Mouse (Mus musculus) layer of hippocampus, adult 18-20 months (tissue): Measurements from ENCODE around the gene Atf7. TPM values are rescaled to one million over a fixed set of nuclear protein-coding genes. Genes with fewer than 3 reads are reported as not detected.

Experiments
- DNase-seq, 2 experiments: peaks; one replicate each; pipeline ENCODE4 v3.0.0; 2022; ENCODE audit warnings: low spot score in 2 of 2
- total RNA-seq, 2 experiments: library from RNA; stranded (reverse); gene quantifications; 2 replicates each; pipeline ENCODE4 v1.2.3; 2021

Atf7 gene
- total RNA-seq, 2 experiments from 2014 or later, result 35.7 to 42.6 TPM

GRCm38 (mm10) chr15:102516728-102517404 lies 108.4 kb downstream of the Atf7 start, which contains the start of gene Map3k12:
Gene Map3k12, minus strand, starts transcription at chr15:102517064.
- DNase-seq, result peak; percentile 75 to 85

- DNase-seq, result no peak
These were observed 109.0 kb downstream of the Atf7 start for GRCm38 (mm10) chr15:102516293-102516692.

DNA sequence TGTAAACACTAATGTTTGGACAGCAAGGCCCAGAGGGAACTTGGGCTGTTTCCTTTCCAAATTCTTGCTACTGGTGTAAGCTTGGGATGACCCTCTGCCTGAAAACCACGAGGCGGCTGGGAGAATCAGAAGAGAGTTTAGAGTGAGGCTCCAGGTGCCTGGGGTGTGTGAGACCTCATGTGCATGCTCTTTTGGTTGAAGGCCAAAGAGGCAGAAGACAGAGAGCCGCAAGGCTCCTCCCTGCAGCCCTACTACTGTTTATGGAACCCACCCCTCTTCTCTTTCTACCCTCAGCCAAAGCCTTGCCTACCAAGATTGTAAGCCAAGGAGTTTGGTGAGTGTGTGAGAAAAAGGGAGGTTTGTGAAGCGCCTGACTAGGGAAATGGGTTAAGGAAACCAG lies 109.5 kb downstream of the Atf7 start:
- no peak for DNase-seq

DNA sequence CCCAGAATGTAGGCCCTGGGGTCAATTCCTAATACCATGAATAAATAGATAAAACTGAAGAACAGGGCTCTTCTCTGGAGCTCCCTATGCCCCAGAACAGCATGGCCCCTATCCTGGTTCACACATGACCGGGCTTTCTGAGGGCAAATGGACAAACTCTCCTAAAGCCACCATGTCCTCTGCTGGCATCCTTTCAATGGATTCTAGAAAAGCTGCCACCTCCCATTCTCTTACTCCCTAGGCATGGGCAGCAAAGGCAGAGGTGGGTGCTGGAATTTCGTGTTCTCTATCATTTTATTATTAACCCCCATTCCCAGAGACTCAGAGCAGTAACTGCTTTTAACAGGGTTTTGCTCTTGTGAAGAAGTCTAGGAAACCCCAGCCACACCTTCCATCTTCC lies 110.0 kb downstream of the Atf7 start:
- DNase-seq, result no peak

- DNase-seq, result no peak
These were observed 112.3 kb downstream of the Atf7 start for GRCm38 (mm10) chr15:102513004-102513403.

DNA sequence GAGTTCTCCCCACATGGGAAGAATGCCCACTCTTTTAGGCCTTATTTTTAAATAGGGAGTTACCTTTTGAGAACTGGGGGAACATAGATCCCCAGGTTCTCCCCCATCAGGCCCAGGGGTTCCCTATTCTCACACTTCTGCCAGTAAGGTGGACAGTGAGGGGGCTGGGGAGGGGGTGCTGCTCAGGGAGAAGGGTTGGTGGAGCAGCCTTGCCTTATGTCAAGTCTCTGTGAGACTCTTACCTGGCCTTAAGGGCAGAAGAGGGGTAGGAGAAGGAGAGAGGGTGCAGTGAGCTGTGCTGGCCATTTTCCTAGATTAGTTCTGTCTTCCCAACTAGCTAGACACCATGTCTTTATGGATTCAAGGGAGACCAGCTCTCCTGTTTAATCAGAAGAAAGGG lies 112.8 kb downstream of the Atf7 start:
- DNase-seq, result no peak

DNA sequence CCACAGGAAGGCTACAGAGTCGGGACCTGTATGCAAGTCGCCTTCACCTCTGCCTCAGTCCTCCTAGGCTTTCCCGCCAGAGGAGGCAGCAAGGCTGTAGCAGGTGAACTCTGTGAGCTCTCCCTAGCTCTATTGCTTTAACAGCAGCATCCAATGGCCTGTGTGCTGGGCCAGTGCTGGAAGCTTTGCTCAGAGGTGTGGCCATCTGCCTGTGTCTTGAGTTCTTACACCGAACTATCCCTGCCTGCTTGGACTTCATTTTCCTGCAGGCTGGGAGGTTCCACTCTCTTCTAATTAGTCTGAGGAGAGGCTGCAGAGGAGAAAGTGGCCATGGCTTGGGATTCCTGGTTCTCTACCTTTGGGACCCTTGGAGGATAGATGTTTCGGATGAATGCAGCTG lies 113.3 kb downstream of the Atf7 start:
- DNase-seq, result no peak

GRCm38 (mm10) chr15:102511285-102511833 lies 113.9 kb downstream of the Atf7 start:
- no peak for DNase-seq

- DNase-seq, result peak; percentile 80 to 84
These were observed 114.5 kb downstream of the Atf7 start for GRCm38 (mm10) chr15:102510590-102511284.

DNA sequence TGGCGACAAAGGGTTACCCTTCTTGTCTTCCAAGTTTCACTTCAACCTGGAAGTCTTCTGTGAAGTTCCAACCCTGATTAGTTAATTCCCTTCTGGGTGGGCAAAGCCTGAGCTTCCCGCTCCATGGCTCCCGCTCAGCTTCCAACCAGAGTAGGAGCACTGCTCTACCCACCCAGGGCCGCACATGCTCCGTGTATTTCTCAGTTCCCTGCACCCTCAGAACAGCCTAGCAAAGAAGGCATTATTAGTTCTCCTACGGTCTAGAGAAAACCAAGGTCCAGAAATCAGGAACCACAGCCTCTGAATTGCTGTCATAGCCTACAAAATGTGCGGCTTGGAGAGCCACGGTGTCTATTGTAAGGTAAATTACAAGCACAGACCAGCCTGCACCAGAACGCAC lies 115.2 kb downstream of the Atf7 start:
- DNase-seq, result no peak

DNA sequence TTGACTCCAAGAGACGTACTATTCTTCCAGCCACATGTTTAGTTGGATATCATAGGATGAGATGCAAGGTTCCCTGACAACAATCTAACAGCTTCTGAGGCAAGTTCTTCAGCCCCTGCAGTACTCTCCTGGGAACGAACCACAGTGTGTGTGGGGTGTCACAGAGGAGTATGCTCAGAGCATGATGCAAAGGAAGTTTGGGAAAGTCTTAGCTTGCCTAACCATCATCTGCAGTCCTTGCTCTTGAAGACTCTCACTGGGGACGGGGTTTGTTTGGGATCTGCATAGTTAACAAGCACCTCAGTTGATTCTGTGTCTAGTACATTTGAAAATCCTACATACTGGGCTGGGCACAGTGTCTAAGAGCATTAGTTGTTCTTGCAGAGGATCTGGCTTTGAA lies 116.9 kb downstream of the Atf7 start:
- DNase-seq, result no peak

- no peak for DNase-seq
These were observed 117.7 kb downstream of the Atf7 start for GRCm38 (mm10) chr15:102507561-102507960.

DNA sequence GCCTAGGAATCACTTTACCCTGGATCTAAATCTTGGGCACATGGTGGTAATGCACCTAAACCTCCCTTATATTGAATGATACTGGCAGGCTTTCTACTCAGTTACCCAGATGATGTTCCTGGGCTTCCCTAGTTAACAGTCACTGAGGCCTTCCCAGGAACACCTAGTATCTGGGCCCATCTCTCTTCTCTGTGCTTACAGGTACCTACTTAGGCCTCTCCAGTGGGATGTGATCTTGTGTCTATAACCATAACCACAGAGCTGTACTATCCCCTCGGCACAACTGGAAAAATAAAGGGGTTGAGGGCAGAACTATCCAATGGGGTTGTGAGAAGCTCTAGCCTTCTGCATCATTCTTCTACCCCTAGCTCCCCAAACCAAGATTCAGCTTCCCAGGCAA lies 118.4 kb downstream of the Atf7 start:
- DNase-seq, result no peak

DNA sequence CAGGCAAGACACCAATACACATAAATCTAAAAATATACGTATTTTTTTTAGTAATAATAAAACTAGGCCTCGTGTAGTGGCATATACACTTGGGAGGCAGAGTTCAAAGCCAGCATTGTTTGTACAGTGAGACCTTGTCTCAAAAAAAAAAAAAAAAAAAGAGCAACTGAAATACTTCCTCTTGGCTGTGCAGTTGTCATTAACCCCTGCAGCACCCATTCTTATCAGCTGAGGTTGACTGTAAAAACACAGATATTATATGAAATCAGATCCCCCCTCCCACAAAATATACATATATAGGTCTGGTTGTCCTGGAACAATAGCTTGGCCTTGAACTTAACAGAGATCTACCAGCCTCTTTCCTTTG lies 118.8 kb downstream of the Atf7 start:
- DNase-seq, result no peak

GRCm38 (mm10) chr15:102505770-102506463 lies 119.3 kb downstream of the Atf7 start:
- no peak for DNase-seq

GRCm38 (mm10) chr15:102505073-102505769 lies 120.0 kb downstream of the Atf7 start:
- DNase-seq, result no peak

- no peak for DNase-seq
These were observed 121.1 kb downstream of the Atf7 start for GRCm38 (mm10) chr15:102503924-102504782.

DNA sequence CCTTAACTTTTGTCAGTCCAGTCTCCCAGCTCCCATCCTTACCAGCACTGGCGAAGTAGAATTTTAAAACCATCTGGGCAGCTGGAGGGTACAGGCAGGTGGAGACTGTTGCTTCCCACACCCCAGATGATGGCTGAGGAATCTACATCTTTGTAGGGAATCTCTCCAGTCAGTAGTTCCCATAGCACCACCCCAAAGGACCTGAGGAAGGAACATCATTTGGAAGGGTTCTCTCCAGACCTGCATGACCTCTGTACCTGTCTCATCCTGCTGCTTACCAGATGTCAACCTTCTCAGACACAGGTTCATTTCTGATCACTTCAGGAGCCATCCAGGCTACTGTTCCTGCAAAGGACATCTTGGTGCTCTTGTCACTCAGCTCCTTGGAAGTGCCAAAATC lies 121.8 kb downstream of the Atf7 start, which contains the start of gene Gm10337:
Gm10337 (plus strand) TSS at position 276 of the 400 bp plus-strand sequence.
- DNase-seq, result no peak

DNA sequence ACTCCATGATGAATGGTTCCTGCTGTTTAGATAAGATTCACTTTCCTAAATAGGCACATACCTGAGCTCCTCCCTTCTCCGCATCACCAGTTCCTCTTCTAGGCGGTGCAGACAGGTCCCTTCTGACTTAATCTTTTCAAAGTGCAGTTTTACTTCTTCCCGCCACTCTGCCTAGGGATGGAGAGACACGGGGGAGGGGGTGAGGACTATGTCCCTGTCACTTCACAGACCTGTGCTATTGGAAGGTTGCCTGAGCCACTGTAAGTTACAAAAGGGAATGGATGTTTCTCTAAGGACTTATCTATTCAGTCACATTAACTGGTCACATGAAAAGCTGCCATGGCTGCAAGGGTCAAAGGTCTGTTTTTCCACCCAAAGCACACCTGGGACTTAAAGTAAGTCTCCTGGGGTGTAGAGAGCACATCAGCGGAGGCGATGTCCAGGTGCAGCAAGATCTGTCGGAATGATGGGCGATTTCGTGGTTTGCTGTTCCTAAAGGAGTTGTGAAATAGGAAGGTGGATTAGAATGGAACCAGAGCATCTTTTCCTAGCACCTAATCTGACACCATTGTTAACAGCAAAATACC lies 122.9 kb downstream of the Atf7 start:
- no peak for DNase-seq
